Mouse (Mus musculus) thymus, adult 2 months (tissue): ENCODE results near the gene Afg3l1.
"Not testable (repeated sequence)": the region's sequence is repeated elsewhere in the genome, so short reads cannot be mapped to it uniquely, and the experiment has no call there.

Source experiments
- CTCF ChIP-seq: fragments of 200-500 bp; IDR thresholded peaks from 2 replicates; pipeline ENCODE4 v1.5.1; 2012; ENCODE audit warnings: mild to moderate bottlenecking, control low read depth, low read length, moderate library complexity, borderline replicate concordance; ENCODE audit not compliant: control insufficient read depth, poor library complexity, insufficient read depth; ENCODE audit errors: extremely low read depth
- POLR2A ChIP-seq: fragments of 200-500 bp; IDR thresholded peaks from 2 replicates; pipeline ENCODE4 v1.6.1; 2012; ENCODE audit warnings: mild to moderate bottlenecking, low read length, control low read depth, moderate library complexity; ENCODE audit not compliant: control insufficient read depth, poor library complexity, insufficient read depth; ENCODE audit errors: extremely low read depth

- not testable (repeated sequence) for TF ChIP-seq CTCF, POLR2A
Observed at GRCm38 (mm10) chr8:123433241-123433974, 44.3 kb upstream of the Afg3l1 start.
